Mouse (Mus musculus): Measurements from ENCODE around the gene Atr. TPM values are rescaled to one million over a fixed set of nuclear protein-coding genes. Genes with fewer than 3 reads are reported as not detected.
"Not testable (repeated sequence)": the region's sequence is repeated elsewhere in the genome, so short reads cannot be mapped to it uniquely, and the experiment has no call there.

Gene Atr
- total RNA-seq, 2 experiments from 2014 or later = 10.1 to 10.8 TPM

DNA sequence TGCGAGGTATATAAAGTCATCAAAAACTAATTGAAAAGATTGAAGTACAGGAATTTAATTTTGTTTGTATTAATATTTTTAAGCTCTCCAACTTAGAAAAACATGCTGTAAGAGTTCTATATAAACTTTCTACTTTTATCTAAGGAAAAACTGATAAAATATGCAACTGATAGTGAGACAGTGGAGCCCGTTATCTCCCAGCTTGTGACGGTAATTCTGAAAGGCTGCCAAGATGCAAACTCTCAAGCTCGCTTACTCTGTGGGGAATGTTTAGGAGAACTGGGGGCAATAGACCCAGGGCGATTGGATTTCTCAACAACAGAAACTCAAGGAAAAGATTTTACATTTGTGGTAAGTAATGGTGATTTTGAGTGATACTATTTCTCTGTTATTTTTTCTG is 40.0 kb downstream of the Atr start:
- no peak for DNase-seq (ENCODE audit: low spot score in 2 of 2)

DNA sequence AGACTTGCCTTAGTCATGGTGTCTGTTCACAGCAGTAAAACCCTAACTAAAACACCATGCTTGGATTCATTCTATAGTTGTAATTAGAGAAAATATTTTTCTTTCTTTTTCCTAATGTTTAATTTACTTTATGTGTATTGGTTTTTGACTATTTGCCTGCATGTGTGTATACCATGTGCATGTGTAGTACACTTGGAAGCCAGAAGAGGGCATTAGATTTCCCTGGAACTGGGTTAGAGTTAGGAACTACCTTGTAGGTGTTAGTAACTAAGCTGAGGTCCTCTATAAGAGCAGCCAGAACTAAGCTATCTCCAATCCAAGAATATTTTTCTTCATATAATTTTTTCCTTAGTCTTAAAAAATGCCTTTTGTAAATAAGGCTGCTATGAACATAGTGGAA is 75.5 kb downstream of the Atr start:
- no peak for DNase-seq (ENCODE audit: low spot score in 2 of 2)

DNA sequence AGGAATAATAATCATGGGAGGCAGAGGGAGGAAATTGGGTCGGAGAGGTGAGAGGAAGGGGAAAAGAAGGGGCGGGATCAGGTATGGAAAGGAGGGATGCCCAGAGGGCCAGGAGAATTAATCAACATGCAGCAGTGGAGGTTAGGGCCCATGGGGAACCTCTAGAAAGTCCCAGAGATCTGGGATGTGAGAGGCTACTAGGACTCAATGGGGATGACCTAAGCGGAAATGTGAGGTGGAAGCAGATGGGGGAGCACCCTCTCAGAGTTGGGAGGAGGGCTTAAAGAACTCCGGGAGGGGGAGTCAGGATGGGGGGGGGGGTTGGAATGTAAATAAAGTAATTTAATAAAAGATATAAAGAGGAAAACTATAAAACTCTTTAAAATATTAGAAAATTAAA is 96.3 kb downstream of the Atr start:
- no peak for DNase-seq (ENCODE audit: low spot score in 2 of 2)

DNA sequence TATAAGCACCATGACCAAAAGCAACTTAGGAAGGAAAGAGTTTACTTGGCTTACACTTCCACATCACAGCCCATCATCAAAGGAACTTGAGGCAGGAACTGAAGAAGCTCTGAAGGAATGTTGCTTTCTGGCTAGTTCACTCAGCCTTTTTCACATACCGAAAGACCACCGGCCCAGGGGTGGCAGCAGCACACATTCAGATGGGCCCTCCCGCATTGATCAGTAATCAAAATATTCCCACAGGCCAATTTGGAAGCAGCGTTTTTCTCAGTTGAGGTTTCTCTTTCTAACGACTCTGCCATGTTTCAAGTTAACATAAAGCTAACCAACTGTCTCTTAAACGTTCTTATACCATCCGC is 96.8 kb downstream of the Atr start:
- peak in 1 of 2 experiments; percentile 42 for DNase-seq (ENCODE audit: low spot score in 2 of 2)

DNA sequence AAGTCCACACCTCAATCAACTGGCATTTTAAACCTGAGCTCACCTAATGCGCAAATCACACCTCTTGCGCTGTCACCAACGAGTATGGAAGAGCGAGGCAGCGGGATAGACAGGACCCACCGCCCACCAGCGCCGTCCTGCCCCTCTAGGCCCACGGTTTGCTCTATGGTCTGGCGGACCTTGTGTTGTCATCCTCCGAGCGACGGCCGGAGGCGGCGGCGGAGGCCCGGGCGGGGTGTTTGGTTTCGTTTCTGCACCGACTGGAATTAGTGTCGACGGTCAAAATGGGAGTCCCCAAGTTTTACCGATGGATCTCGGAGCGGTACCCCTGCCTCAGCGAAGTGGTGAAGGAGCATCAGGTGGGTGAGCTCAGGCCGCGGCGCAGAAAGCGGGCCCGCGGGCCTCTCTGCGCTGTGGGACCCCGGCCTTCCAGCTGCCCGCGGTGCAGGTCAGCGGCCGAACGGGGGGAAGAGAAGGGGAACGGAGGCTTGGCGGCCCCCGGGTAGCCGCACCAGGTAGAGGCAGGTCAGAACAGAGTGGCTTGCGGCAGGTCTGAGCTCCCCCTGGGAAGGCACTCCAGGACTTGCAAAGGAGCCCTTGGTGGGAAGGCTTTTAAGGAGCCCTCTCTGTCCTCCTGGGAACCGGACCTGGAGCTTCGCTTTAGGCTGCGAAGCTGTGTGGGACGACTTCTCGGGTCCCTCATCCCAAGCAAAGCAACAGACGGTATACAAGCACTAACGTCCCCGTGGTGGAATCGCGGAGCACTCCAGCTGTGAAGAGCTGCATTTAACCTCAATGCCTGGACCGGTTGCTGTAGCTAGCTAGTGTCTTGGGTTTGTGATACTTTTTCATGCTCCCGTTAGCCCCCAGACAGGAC is 97.4 kb downstream of the Atr start, which contains the start of gene Xrn1:
Xrn1 (plus strand) TSS at position 176 of the 877 bp plus-strand sequence.
- peak; percentile 88 to 93 for DNase-seq (ENCODE audit: low spot score in 2 of 2)

DNA sequence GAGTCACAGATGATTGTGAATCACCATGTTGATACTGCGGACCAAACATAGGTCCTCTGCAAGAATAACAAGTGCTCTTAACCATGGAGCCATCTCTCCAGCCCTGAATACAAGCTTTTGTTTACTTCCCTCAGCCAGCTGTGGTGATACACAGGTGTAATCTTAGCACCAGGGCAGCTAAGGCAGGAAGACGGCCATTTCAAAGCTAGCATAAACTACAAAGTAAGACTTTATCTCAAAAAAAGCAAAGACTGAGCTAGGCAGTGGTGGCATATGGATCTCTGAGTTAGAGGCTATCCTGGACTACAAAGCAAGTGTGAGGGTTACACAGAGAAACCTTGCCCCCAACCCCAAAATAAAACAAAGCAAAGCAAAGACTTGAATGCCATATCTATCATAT is 100.2 kb downstream of the Atr start:
- no peak for DNase-seq (ENCODE audit: low spot score in 2 of 2)

DNA sequence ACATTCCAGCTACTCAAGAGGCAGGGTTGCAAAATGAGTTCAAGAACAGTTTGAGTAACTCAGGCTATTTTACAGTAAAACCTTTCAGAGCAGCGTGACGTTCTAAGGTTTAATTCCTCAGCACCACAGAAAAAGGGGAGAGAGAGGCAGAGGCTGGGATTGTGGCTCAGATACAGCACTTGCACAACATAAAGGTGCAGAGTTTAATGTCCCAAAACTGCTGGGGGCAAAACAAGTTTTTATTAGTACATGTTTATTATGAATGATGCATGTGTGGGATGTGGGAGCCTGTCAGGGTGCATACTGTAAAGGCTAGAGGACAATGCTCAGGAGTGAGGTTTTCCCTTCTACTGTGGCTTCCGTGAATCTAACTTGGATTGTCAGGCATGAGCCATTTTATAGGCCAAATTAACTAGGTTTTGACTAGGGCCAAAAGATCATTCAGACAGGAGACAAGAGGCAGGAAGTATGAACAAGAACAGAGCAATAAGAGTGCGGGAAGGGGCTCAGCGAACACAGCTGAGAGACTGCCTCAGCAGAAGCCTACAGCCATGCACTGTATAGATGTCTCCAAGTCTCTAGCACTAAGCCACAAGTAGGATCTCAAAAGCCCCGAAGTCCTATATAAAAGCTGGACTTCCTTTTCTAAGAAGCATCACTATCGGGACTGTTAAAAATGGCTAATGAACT is 100.8 kb downstream of the Atr start:
- DNase-seq (ENCODE audit: low spot score in 2 of 2) = no peak

DNA sequence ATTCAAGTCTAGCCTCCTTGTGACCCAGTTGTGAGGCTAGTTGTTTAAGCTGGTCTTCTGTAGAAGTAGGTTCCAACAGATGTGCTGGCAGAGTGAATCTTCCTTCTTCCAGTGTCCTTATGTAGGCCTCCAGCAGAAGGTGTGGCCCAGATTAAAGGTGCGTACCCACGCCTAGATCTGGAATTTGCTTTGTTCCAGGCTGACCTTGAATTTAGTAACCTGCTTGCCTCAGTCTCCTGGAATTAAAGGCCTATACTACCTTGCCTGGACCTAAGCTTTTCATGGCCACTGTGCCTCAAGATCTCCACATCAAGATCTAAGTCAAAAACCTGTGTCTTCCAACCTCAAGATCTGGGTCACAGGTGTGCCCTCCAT is 101.3 kb downstream of the Atr start:
- not testable (repeated sequence) for DNase-seq (ENCODE audit: low spot score in 2 of 2)

DNA sequence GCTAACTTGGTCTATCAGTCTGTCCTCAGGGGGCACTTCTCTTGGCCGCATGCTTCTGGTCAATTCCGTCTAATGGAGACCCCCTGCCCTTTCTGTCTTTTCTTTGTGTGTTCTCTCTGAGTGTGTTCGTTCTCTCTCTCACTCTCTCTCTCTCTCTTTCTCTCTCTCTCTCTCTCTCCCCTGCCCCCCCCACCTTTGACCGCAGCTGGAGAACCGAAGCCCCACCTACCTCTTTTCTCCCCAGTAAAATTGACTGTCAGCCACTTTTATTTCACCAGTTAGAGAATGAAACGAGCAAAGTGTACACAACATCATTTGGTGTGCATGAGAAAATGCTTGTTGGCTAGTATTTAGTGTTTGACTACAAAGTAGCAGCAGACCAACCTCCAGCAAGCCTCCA is 101.8 kb downstream of the Atr start:
- DNase-seq (ENCODE audit: low spot score in 2 of 2) = no peak

DNA sequence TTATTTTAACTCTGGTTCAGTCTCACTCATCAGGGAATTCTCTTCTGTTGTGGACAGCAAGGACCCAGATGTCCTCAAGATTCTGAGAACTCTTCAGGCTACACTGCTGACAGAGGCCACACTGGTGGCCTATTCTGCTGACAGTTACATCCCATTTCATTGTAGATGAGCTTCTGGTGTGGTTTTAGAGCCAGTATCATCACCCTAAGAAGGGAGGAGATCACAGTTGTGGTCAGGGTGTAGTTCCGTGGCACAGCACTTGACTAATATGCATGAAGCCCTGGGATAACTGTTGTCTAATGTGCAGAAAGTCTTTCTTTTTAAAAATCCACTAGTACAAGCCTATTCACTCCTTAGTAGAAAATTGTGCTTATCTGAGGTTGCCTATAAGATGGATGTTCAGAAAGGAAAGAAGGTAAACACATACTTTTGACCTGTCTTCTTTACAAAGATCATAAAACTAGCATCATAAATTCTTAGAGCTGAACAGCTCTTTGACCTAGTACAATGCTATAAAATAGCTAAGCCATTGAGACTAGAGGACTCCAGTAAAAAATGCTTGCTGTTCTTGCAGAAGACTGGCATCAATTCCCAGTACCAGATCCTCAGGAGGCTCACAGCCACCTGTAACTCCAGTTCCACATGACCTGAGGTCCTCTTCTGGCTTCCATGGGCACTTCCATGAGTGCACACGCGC is 102.5 kb downstream of the Atr start:
- DNase-seq (ENCODE audit: low spot score in 2 of 2) = no peak

DNA sequence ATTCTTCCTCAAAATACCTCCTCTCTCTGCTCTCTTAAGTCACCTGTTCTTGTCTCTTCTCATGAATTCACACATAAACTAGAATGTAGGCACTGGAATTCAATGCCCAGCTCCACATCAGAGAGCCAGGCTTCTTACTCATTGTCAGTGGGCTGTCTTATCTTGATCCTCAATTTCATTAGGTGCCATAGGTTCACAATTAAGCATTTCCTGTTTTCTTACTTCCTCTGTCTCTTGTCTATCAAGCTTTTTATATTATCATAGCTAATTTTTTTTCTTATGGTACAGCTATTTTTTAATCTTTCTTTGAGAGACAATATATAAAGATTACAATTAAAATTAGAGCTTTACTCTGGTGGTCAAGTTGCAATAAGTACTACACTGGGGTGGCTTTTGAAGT is 103.7 kb downstream of the Atr start:
- no peak for DNase-seq (ENCODE audit: low spot score in 2 of 2)

DNA sequence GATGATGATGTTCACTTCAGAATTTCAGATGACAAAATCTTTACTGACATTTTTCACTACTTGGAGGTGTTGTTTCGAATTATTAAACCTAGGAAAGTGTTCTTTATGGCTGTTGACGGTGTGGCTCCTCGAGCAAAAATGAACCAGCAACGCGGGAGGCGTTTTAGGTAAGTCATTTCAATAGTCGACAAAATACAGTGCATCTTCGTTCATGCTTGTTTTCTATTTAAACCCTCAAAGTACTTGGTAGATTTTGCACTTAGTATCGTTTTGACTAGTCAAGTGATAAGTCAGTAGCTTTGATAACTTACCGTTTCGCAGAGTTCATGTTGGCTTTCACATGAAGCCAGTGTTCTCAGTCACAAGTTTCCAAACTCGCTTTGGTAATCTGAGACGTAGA is 106.6 kb downstream of the Atr start:
- DNase-seq (ENCODE audit: low spot score in 2 of 2) = no peak

DNA sequence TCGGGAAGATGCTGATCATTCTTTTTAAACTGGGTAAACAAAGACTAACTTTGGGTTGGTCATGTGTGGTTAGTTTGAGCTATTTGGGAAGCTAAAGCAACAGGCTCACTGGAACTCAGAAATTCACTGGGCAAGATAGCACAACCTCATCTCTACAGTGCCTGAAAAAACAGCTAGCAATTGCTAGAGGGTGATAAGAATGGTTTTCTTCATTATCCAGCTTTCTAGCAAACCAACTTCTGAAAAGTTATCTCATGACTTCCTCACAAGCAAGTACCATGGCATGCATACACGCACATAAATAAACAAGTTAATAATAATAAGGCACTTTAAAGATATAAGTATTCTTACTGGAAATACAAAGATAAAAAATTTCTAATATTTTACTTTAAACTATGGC is 120.9 kb downstream of the Atr start:
- DNase-seq (ENCODE audit: low spot score in 2 of 2) = no peak

DNA sequence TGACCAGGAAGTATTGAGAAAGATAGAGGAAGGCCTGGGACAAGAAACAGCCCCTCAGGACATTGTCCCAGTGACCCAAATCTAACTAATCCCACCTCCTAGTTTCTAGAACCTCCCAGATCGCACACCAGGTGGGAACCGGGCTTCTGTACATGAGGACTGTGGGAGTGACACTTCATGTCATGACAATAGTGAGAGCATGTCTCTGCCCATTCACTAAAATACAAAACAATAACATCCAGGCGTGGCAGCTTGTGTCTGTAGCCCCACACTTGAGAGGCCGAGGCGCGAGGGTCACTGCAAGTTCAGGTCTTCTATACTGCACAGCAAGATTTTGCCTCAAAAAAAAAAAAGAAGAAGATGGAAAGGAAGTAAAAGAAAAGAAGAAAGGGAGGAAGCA is 122.5 kb downstream of the Atr start:
- DNase-seq (ENCODE audit: low spot score in 2 of 2) = no peak

DNA sequence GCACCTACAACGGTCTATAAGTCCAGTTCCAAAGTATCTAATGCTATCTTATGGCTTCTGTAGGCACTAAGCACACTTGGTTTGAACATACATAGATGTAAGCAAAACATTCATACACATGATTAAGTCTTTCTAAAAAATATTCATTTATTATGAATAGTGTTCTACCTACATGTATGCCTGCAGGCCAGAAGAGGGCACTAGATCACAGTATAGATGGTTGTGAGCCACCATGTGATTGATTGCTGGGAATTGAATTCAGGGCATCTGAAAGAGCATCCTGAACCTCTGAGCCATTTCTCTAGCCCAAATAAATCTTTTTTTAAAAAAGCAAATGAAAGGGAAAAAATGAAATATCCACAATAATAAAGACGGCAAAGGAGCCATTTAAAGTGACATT is 134.9 kb downstream of the Atr start:
- DNase-seq (ENCODE audit: low spot score in 2 of 2) = no peak

Other genes with a start within 250 kb of the Atr start
- gene Pcolce2, start 220.0 kb upstream of the Atr start, total RNA-seq (2021) = 1 to 10 TPM; 4.1 to 4.6 TPM
- gene Trpc1, start 107.2 kb upstream of the Atr start, total RNA-seq (2021) = 10 to 100 TPM; 39.5 to 42.4 TPM
- gene Pls1, start 12.3 kb upstream of the Atr start, total RNA-seq (2021) = 10 to 100 TPM; 12.9 to 14.4 TPM
- 10 to 100 TPM; 27.2 to 28.8 TPM for gene Xrn1, start 97.2 kb downstream of the Atr start, total RNA-seq (2021)

All from layer of hippocampus, adult 18-20 months (tissue).